Mouse (Mus musculus) layer of hippocampus, adult 9-10 months (tissue): ENCODE data around the gene Txndc8.

Experiments used
- DNase-seq: peaks from one replicate; pipeline ENCODE4 v3.0.0; 2022; ENCODE audit warnings: low spot score

The Txndc8 gene

DNA sequence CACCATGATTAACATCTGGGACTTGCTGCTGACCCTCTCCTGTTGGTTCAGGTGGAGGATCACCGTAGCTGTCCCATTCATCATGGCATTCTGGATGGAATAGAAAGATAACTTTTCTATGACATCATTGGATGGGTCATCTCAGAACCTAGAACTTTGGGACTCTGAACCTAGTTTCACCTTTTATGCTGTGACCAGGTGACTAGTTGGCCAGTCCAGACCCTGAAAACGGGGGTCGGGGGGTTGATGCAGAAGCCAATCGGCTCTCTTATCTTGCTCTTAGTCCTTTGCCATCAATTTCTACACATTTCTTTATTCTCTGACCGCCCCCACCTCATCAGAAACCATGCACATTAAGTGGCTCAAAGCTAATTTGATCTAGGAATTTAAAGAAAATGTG is at the start of gene Txndc8:
TSS of gene Txndc8 (minus strand) at position 101 of the 400 bp plus-strand sequence.
- DNase-seq, result no peak

DNA sequence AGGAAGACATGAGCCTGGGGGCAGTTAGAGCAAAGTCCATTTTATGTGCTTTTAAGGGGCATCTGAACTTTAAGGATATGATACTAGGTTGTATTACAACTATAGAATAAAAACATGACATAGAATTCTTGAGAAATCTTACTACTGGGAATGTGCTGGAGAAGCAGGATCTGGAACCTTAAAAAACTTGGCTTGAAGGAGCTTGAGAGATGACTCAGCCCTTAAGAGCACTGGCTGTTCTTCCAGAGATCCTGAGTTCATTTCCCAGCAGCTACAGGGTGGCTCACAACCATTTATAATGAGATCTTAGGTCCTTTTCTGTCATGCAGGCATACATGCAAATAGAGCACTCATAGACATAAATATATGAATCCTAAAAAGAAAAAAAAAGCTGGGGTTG is 46.7 kb upstream of the Txndc8 start:
- no peak for DNase-seq

DNA sequence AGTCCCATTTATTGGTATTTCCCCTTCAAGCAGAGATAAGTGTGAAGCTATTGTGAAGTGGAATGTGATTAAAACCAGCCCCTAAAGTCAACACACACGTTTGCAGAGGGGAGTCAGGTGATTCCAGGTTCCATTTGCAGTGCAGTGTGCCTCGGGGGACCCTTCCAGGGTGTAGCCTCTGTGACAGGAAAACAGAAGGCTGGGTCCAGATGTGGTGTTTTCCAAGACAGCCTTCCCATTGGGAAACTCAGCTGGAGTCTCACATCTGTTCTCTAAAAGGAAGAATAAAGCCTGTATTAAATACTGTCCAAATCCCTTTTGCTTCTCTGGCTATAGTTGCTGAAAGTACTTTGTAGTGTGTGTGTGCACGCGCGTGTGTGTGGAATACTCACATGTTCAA is 45.5 kb upstream of the Txndc8 start:
- DNase-seq, result no peak

DNA sequence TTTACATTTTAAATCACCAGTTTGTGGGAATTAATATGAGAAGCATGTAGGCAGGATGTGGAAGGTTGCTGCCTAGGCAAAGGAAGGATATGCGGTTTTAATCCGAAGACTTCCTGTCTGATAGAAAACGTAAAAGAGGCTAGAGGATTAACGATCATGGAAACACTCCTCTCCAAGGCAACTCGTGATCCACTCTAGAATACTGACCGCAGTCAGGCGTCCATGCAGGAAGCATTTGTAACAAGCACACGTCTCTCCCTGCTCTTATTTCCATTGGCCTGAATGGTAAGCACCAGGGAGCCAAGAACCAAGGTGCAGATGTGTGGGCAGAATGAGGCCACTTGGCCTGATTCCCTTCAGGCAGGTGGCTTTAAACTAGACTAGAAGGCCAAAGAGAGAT is 41.8 kb upstream of the Txndc8 start:
- DNase-seq, result no peak

DNA sequence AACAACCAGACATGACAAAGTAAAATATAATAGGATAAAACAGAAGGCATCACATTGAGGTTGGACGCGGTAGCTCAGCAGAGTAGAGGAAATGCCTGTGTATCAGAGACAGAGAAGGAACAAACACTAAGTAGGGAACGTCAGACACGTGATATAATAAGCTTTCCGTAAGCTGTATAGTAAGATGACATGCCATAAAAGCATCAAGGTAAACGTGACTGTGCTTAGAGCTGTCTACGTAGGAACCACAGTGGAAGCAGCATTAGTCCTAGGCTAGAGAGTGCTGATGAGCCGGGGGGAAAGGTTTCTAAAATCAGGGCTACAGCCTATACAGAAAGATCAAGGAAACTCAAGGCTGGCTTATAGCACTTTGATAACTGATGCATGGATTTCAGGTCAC is 41.4 kb upstream of the Txndc8 start:
- no peak for DNase-seq

DNA sequence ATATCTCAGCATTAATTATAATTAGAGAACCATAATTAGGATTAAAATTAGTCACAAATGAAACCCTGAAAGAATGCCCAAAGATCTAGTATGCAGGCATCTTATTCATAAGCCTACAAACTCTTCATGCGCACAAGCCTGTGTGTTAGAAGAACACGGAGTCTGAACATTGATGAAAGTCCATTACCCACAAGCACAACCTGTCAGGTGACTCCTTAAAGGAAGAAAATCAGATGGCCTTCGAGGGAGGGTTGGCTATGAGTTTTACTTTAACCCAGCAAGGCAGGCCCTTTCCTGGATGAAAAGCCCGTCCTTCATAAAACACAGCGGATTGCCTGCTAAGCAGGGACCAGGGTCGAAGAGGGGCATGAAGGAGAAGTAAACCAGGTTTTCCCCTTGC is 35.9 kb upstream of the Txndc8 start:
- DNase-seq, result no peak

DNA sequence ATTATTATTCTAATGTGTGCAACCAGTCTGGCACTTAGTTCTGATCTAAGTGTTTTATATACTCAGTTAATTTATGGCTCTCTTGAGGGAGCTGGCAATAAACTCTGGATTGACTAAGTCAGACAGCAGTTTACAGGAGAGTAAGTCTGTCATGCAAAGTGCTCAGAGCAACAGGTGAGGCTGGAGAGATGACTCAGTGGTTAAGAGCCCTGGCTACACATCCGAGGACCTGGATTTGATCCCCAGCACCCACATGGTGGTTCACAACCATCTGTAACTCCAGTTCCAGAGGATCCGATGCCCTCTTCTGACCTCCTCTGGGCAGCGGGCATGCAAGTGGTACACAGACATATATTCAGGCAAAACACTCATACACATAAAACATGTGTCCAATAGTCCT is 35.4 kb upstream of the Txndc8 start:
- DNase-seq, result no peak

DNA sequence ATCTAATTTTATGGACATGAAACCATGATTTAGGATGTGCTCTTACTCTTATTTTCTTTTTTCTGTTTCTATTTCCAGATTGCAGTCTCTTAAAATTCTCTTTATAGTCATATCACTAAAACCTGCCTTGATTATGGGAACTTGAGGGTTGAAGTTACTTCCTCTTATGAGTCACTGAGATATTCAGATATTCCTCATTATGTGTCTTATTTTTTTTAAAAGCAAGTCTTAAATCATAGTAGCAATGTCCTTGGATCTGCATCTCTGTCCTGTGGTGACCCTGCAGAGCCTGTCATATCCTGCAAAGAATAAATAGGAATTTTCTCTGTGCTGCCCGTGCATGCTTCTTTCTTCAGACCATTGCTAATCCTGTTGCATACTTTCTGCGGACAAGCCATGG is 31.2 kb upstream of the Txndc8 start:
- no peak for DNase-seq

DNA sequence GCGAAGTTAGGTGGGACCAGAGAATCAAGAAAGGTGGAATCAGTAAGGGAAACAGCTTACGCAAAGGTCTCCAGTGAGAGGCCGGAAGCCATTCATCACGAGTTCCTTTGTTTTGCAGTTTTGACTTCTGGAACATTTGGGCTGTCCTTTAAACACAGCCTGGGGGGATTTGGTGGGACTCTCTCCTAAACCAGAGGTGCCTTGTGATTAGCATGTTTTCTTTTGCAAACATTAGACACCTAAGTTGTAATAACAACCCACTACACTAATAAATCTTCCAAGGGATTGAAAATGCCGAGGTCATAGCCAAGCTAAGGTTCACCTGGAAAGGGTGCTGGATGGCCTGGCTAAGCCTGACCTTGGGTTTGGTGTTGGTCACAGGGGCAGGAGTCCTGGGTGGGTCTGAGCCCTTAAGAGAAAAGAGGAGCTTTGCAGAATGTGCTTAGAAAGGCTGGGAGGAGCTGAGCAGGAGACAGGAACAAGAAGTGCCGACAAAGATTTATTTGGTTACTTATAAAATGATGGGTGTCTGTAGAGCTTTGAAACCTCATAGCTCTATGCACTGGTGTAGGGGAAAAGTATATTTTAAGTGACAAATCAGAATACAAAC is 28.3 kb upstream of the Txndc8 start:
- no peak for DNase-seq

DNA sequence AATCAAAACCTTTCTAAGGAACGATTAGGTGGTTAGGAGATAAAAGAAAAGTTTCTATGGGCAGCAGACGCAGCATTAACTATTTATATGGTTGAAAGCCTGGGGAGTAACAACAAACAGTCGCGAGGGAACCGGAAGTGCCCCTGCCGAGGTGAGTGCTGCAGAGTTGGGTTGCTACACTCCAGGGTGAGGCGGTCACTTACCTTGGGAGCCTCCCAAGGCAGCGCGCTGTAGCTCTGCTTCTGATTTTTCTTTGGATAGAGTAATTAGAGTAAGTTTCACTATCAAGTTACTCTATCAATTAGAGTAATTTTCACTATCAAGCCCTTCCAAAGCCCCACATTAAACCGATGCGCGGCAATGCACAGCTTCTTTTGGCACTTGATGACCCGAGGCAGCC is 25.7 kb upstream of the Txndc8 start:
- DNase-seq, result no peak

DNA sequence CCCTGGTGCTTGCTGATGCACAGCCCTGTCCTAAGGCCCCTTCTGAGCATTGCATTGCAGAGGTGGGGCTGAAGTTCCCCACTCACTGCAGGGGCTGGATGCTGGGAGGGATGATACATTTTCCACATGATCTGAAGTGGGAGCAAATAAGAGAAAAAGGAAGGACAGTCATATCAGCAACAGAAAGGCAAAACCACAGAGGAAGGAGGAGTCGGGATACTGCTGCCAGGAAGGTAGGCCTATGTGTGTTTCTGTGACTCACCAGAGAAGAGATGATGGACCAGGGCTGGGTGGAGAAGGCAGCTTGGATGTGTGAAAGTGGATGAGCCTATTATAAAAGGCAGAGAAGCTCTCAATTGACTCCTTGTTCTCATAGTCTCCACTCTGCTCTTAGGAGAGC is 23.8 kb upstream of the Txndc8 start:
- DNase-seq, result no peak

DNA sequence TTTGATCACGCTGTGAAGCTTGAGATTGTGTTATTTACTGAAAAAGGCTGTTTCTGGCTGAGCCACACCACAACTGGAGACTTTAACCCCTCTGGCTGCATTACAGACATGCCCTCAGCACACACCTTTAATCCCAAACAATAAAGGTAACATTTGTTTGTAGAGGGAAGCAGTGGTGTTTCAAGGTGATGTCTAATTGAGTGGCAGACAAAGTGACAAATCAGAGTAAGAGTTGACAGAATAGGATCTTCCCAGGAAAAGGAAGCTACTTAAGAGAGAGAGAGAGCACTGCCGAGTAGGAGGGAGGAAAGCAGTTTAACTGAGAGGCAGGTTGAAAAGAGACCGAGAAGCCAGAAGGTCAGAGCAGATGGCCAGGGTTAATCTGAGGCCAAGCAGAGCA is 5.4 kb downstream of the Txndc8 start:
- DNase-seq, result no peak

DNA sequence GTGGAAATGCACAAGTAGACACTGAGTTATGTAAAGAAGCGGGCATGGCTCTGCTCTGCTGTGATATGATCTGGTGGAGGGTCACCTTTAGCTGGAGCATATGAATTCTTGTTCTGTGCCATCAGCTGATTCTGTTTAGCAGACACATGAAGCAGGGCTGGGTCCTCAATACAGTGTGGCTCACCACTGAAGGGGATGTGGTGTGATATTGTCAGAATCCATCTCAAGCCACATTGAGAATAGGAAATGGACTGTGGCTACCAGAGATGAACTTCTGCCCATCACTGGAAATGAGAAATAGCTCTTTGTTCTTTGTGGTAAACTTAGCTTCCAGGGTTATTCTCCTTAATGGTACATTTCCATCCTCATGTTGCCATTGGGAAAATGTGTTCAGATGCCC is 17.5 kb downstream of the Txndc8 start:
- DNase-seq, result no peak

DNA sequence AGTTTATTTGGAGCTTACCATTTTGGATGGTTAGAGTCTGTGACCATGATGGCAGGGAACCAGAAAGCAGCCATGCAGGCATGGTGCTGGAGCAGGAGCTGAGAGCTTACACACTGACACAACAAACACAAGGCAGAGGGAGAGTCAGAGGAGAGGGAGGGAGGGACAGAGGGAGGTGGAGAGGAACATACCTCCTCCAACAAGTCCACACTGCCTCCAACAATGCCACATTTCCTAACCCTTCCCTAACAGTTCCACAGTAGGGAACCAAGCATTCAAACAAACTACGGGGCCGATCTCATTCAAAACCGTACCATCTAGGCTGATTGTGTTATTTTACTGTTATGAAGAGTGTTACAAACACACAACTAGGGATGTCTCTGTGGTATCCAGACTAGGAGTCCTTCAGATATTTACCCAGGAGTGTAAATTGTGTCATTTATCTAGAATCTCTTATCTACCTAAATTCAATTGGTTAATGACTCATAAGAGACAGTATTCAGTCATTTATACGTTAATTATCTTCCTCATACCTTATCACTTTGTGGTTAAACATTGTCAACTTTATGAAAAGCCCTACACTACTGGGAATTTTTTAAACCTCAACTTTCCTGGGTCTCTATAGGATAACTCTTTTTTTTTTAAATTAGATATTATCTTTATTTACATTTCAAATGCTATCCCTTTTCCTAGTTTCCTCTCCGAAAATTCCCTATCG is 34.4 kb downstream of the Txndc8 start:
- no peak for DNase-seq

DNA sequence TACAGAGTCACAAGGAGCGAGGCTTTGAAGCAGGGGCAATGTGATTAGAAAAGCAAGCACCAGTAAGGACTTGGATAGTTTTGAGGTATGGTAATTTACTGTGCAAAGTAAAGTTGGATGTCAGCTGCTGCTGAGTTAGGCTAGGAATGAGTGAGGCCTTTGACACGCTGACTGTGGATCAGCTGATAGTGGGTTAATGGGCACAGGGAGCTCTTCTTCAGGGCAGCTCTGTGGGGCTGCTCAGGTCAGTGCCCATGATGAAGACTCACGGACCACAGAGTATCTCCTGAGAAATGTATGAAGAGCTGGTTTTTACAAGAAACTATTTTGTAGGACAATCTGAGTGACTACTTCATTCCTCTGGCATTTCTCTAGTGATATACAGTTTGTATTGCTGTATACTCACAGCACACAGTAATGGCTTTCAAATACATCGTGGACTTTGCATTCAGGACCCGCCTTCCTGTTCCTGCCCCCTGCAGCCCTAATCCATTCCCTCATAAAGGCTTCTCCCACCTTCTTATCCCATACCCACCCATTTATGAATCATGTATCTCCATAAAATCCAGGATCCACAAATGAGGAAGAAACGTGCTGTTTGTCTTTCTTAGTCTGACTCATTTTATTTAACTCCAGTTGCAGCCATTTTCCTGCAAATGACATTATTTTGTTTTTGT is 35.2 kb downstream of the Txndc8 start:
- no peak for DNase-seq

DNA sequence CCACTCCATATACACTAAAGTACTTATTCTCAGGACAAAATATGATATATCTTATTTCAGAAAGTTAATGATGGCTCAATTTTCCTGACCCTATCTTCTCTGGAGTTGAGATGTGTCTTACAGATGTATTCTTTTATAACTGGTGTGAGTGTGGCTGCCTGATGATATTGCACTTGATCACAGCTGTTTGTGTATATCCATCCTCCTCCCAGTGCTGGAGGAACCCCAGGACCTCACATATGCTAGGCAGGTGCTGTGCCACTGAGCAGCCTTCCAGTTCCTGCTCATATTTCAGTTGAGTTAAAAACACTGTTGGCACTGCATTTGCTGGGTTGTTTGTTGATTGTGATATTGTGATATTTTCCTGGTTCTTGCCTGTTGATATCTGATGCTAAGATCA is 38.6 kb downstream of the Txndc8 start:
- DNase-seq, result no peak

DNA sequence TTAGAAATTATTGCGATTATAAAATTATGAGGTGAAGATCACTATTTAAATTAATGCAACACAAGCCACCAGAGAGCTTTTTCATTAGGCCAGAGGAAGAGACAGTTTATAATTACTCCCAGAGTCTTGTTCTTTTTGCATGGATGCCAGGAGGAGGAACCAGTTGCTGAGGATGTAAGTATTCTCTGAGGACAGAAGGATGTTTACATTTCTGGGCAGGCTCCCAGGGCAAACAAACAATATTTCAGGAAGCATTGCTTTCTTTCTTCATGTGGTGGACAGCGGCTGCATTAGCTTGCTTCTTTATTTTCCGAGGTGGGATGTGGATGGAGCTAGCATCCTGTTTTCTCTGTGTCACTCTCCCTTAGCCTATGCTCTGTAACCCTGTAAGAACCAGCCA is 41.7 kb downstream of the Txndc8 start:
- no peak for DNase-seq

DNA sequence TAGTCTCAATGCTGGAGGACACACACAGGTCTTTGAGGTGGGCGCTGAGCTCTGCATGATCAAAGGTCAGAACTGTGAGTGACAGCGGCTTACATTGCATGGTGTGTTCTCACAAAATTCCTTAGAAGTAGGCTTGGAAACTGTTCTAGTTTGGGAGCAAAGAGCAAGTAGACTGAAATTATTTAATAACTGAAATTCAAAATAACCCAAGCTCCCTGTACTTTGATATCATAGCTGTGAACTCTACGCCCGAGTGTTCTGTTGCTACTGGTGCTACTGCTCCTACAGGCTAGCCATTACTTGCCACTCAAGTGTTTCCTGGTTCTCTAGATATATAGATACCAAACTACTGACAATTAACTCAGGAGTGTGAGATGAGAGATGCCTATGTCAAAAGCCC is 43.4 kb downstream of the Txndc8 start:
- DNase-seq, result no peak

DNA sequence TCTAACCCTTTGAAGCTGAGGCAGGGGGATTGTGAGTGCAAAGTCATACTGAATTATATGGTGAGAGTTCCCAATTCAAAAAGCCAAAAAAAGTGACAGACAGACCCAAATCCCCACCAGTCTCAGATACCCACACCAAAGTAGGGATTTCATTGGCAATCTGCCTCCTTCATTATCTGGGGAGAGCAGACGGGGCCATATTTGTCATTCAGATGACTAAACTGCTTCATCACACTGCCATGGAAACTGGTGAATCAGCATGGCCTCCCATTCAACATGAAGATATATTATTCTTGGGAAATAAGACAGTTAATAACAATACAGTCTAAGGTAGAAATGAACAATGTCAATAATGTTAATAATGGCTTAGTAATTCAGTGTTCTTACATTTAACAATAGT is 44.8 kb downstream of the Txndc8 start:
- no peak for DNase-seq

DNA sequence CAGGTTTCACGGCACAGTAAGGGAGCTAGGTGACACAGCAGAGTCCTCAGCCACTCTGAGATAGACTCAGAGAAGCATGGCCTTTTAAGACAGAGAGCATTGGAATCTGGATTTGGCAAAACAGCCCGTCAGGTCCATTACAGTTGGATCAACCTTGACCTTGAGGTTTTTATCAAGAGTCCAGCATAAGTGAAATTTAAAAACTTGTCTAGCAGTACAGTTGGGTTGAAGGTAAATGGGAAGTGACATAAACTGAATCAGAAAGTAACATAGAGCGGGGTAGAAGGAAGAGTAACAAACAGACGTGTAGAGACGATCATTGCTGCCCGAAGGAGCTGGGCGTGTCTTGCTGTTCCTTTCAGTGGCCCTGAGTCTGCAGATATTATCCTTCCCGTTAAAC is 49.9 kb downstream of the Txndc8 start:
- no peak for DNase-seq

DNA sequence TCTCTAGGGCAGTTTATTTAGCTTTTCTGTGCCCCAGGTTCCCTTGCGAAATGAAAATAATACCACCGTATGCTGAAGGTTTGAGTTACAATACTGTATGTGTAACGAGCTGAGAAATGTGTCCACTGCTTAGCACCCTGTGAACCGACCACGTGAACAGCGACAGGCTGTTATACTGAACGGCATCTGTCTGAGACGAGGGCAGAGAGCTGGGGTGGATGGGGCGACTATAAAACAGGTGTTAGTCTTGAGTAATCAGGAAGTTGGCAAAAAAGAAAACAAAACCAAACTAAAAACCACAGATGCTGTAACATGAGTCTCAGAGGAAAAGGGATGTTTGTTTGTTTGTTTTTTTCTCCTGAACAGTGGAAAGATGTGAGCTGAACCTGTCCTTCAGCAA is 50.8 kb downstream of the Txndc8 start:
- no peak for DNase-seq

DNA sequence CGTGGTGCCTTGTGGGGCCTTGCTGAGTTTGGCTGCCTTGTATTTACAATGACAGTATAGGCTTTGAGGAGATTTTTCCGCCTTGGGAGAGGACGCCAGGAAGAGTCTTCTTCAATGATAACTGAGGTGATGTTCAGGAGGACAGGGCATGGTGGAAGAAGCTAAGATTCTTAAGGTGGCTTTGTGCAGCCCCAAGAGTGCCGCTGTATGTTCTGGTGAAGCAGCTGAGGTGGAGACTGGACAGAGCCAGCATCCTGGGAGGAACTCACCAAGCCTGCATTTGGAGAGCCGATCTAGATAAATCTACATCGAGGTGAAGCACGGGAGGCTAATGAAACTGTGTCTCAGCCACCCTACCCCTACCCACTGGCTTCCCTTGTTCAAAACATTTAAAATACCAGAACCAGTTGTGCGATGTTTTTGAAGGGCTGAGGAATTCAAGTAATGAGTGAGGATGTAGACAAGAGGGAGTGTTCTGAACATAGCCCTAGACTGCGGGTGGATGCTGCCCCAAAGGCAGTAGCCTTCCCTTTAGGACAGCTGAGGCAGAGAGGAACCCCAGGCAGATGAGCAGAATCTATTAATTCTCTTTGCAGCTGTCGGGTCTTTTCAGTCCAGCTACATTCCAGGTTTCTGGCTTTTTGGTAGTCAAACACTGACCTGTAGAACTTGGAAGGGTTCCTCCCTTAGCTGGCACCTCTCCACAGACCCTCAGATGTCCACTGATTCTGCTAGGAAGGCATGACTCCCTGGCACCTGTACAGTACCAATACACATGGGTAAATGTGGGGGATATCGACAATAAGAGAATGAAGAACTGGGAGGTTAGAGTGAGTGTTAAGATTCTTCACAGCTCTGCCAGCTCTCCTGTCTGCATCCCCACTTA is 51.5 kb downstream of the Txndc8 start:
- no peak for DNase-seq
